Mouse (Mus musculus): ENCODE measurements at regions not wholly inside any gene's neighbourhood (a gene's known extent, or its start where the extent isn't known, plus 50 kb on each side); places are given as distances from the start of the nearest gene placed in this dataset.

DNA sequence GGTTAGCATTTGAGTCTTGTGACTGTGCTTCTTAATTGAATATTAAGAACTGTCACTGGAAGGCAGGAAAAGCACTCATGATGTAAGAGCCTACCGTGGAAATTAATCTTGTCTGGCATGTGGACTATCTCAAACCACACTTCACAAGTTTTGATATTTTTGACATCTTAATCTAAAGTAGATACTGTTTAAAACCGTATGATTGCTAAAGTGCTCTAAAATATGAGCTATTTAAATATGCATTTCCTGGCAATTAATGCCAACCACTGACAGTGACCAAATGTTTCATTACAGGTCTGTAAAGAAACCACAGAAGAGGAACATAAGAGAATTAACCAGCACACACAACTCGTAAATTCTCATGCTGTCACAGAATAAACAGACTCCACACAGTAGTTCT is 576.0 kb downstream of the Efna5 start:
- Histone ChIP-seq H3K36me3 (no peaks in the 10 kb centered on the region), H3K27me3 (no peaks in the 10 kb centered on the region), H3K9me3 (no peaks in the 10 kb centered on the region), H3K4me3 (no peak overlapping the region), H3K4me1 (replicated peaks) (no peaks in the 10 kb centered on the region), H3K9ac (no peak overlapping the region), H3K27ac (no peak overlapping the region), H3K4me2 (no peak overlapping the region)
- ATAC-seq (ENCODE audit: low FRiP score) = no peak
- 74% methylated on average over 3 of the region's 3 CpGs for WGBS

DNA sequence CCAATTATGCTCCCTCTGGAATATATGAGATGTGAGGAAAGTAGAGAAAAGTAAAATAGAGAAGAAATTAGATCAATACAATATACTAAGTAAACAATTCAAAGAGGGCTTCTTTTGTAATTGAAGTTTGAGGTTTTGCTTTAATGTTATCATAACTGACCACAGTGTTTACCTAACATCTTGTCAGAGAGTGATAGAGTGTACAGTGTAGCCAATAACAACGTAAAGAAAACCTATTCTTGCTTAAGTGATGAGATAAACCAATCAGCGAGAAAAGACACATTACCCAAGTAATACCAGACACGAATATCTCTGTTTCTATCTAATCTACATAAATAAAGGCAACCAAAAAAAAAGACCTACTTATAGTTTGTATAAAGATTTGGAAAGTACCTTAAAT is 577.0 kb downstream of the Efna5 start:
- H3K27ac ChIP-seq = no peak overlapping the region
- ATAC-seq (ENCODE audit: low FRiP score) = no peak
- no peaks in the 10 kb centered on the region for H3K27me3 ChIP-seq
- no peak overlapping the region for H3K4me2 ChIP-seq
- H3K9me3 ChIP-seq = no peaks in the 10 kb centered on the region
- WGBS = 91% methylated on average over 3 of the region's 3 CpGs
- no peak overlapping the region for H3K9ac ChIP-seq
- no peaks in the 10 kb centered on the region for H3K36me3 ChIP-seq
- H3K4me1 ChIP-seq (replicated peaks) = no peaks in the 10 kb centered on the region
- H3K4me3 ChIP-seq = no peak overlapping the region

- Histone ChIP-seq H3K36me3 (no peaks in the 10 kb centered on the region), H3K4me3 (no peak overlapping the region), H3K27ac (no peak overlapping the region), H3K4me1 (replicated peaks) (no peaks in the 10 kb centered on the region), H3K9me3 (no peaks in the 10 kb centered on the region), H3K4me2 (no peak overlapping the region), H3K27me3 (no peaks in the 10 kb centered on the region), H3K9ac (no peak overlapping the region)
- no peak for ATAC-seq (ENCODE audit: low FRiP score)
- WGBS = 81% methylated on average over 9 of the region's 9 CpGs
These were observed 581.2 kb downstream of the Efna5 start for GRCm38 (mm10) chr17:62299875-62300274.

DNA sequence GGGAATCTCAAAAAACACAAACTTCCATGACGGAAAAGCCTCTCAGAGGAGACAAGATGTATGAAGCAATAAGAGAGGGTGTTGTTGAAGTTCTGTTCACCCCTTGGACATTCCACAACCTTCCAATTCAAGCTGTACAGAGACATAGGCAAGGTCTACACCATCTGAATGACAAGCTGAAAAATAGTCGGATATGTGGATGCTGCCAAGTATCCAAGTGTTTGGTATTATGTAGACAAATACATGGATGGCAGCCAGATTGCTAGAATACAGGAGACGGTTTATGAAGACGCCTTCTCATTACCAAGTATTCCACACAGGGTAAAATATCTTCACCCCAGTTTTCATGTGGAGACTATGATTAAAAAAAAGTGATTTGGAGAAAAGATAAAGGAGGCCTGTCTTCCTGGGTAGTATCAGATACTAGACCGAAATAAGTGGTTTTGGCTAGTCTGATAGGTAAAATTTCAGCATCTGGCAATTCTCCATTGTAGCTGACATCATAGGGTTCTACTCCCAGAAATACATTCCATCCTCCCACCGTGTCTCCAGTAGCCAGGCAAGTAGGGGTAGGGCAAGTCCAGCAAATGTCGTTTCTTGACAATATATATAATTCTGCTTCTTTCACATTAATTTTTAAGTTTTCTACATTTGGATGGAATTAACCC is 583.6 kb downstream of the Efna5 start:
- Histone ChIP-seq H3K36me3 (no peaks in the 10 kb centered on the region), H3K9ac (no peak overlapping the region), H3K4me2 (no peak overlapping the region), H3K4me3 (no peak overlapping the region), H3K9me3 (no peaks in the 10 kb centered on the region), H3K27me3 (no peaks in the 10 kb centered on the region), H3K27ac (no peak overlapping the region), H3K4me1 (replicated peaks) (no peaks in the 10 kb centered on the region)
- no peak for ATAC-seq (ENCODE audit: low FRiP score)
- 90% methylated on average over 7 of the region's 7 CpGs for WGBS

DNA sequence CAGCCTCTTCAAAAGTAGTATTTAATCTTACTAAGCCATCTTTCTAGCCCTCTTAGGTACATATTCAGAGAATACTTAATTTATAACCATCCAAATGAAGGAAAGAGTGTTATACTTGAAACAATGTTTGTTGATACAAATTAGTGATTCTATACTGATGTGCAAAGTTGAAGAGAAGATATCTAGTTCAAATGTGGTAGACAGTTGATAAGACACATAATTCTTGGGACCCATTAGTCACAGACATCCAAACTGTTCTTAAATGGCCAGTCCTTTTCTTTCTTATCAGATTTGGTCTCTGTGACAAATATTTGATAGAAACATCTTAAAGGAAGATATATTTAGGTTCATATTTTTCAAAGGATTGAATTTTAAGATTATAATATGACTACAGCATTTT is 585.7 kb downstream of the Efna5 start:
- ATAC-seq (ENCODE audit: low FRiP score) = no peak
- H3K27ac ChIP-seq = no peak overlapping the region
- no peaks in the 10 kb centered on the region for H3K4me1 ChIP-seq (replicated peaks)
- no peaks in the 10 kb centered on the region for H3K36me3 ChIP-seq
- H3K4me2 ChIP-seq = no peak overlapping the region
- no peak overlapping the region for H3K9ac ChIP-seq
- H3K4me3 ChIP-seq = no peak overlapping the region
- H3K27me3 ChIP-seq = no peaks in the 10 kb centered on the region
- no peaks in the 10 kb centered on the region for H3K9me3 ChIP-seq

GRCm38 (mm10) chr17:62292703-62293102 is 588.4 kb downstream of the Efna5 start:
- no peak for ATAC-seq (ENCODE audit: low FRiP score)
- Histone ChIP-seq H3K27me3 (no peaks in the 10 kb centered on the region), H3K4me1 (replicated peaks) (no peaks in the 10 kb centered on the region), H3K4me2 (no peak overlapping the region), H3K36me3 (no peaks in the 10 kb centered on the region), H3K9me3 (no peaks in the 10 kb centered on the region), H3K9ac (no peak overlapping the region), H3K4me3 (no peak overlapping the region), H3K27ac (no peak overlapping the region)
- 78% methylated on average over 5 of the region's 5 CpGs for WGBS

DNA sequence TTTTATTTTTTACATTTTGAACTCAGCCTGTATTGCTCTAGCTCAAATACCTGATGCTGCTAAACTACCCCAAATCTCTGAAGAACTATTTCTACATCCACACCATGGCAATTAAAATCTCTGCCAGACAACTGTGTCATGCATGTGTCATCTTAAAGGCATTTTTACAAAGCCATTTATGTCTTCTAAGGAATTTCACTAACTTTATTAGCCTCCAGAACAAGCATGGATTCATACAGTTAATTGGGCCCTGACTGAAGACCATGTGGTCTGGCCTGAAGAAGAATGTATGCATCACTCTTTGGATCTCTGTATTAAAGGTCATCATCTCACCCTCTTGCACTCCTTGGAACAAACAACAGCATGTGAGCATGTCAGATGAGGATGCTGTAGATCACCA is 593.5 kb downstream of the Efna5 start:
- Histone ChIP-seq H3K36me3 (no peaks in the 10 kb centered on the region), H3K27ac (no peak overlapping the region), H3K4me2 (no peak overlapping the region), H3K4me3 (no peak overlapping the region), H3K4me1 (replicated peaks) (no peaks in the 10 kb centered on the region), H3K27me3 (no peaks in the 10 kb centered on the region), H3K9me3 (no peaks in the 10 kb centered on the region), H3K9ac (no peak overlapping the region)
- ATAC-seq (ENCODE audit: low FRiP score) = no peak

DNA sequence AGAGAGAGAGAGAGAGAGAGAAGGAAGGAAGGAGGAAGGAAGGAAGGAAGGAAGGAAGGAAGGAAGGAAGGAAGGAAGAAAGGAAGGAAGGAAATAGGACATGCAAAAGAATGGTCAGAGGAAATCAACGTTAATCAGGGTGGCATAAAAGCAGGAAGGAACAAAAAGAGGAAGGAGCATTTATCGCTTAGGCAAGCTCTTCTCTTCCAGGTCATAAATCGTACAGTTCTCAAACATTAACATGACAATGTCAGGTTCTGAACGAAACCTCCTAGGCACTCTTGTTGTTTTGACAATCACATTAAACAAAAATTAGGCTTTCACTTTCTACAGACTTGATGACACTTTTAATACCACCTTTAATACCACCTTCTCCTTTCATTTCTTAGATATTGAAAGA is 594.0 kb downstream of the Efna5 start:
- H3K4me2 ChIP-seq = no peak overlapping the region
- no peak overlapping the region for H3K9ac ChIP-seq
- no peaks in the 10 kb centered on the region for H3K9me3 ChIP-seq
- WGBS = 78% methylated on average over 4 of the region's 4 CpGs
- H3K27me3 ChIP-seq = no peaks in the 10 kb centered on the region
- H3K27ac ChIP-seq = no peak overlapping the region
- H3K4me3 ChIP-seq = no peak overlapping the region
- no peaks in the 10 kb centered on the region for H3K4me1 ChIP-seq (replicated peaks)
- ATAC-seq (ENCODE audit: low FRiP score) = no peak
- H3K36me3 ChIP-seq = no peaks in the 10 kb centered on the region

DNA sequence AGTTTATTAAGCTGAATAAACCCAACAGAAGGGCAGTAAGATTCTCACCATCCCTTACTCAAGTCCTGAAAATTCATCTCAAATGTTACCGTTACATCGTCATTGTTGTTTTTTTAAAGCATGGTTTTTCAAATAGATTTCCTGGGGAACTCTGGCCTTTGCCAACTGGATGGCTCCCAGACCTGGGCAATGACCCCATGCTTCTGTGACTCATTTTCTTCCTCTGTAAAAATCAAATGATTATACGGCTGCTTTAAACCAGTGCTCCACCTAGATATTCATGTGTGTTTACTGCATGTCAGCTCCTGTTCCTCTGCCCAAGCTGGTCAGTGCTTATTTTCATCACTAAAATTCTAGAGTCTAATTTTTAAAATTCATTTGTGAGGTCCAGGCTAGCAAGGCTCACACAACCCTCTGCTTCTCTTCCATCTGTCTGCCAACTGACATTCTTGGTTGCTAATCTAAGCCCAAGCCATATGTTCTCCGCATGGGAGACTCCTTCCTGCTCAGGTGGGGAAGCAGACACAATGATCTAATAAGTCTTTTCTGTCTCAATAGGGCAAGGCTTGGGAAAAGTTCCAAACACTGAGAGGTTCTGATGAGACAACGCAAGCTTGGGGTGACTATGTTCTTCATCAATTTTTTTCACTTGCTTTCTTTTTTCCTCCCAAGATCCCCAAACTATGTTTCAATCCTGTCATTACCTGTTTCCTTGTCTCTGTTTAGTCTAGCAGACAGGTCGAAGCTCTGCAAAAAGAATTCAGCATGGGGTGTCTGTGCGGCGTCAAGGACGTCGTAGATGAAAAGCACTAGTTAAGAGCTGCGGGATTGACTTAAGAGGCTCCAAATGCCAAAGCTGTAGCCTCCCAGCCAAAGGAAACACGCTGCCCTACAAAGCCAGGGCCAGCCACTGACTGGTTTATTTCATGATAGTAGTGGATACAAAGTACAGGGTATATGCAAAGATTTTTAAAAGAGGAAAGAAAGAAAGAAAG is 594.7 kb downstream of the Efna5 start:
- Histone ChIP-seq H3K27ac (no peak overlapping the region), H3K9ac (no peak overlapping the region), H3K4me1 (replicated peaks) (no peaks in the 10 kb centered on the region), H3K9me3 (no peaks in the 10 kb centered on the region), H3K4me2 (no peak overlapping the region), H3K36me3 (no peaks in the 10 kb centered on the region), H3K4me3 (no peak overlapping the region), H3K27me3 (no peaks in the 10 kb centered on the region)
- 87% methylated on average over 12 of the region's 12 CpGs for WGBS
- no peak for ATAC-seq (ENCODE audit: low FRiP score)

DNA sequence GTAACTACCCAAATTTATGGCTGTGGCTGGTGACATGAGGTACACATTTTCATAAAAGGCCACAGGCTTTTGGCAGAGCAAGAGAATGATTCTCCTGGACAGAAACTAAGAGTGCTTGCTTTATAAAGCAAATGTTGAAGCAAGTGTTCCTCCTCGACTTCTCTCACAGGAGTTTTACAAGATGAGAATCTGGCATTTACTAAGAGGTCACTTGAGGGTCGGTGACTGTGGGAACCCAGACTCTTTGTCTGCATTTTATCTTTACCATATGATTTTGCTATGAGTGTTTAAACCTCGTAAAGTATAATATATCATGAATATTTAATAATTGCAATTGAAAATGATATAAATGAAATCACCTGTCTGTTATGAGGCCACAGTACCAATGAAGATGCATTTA is 600.9 kb downstream of the Efna5 start:
- Histone ChIP-seq H3K4me3 (no peak overlapping the region), H3K4me1 (replicated peaks) (no peaks in the 10 kb centered on the region), H3K4me2 (no peak overlapping the region), H3K27ac (no peak overlapping the region), H3K36me3 (no peaks in the 10 kb centered on the region), H3K9me3 (no peaks in the 10 kb centered on the region), H3K9ac (no peak overlapping the region), H3K27me3 (no peaks in the 10 kb centered on the region)
- 72% methylated on average over 3 of the region's 3 CpGs for WGBS
- ATAC-seq (ENCODE audit: low FRiP score) = no peak

GRCm38 (mm10) chr17:62271399-62271798 is 609.7 kb downstream of the Efna5 start:
- Histone ChIP-seq H3K4me2 (no peak overlapping the region), H3K36me3 (no peaks in the 10 kb centered on the region), H3K9me3 (no peaks in the 10 kb centered on the region), H3K27me3 (no peaks in the 10 kb centered on the region), H3K9ac (no peak overlapping the region), H3K4me1 (replicated peaks) (no peaks in the 10 kb centered on the region), H3K27ac (no peak overlapping the region), H3K4me3 (no peak overlapping the region)
- 77% methylated on average over 7 of the region's 7 CpGs for WGBS
- no peak for ATAC-seq (ENCODE audit: low FRiP score)

- H3K36me3 ChIP-seq = no peaks in the 10 kb centered on the region
- no peak overlapping the region for H3K27ac ChIP-seq
- no peaks in the 10 kb centered on the region for H3K9me3 ChIP-seq
- H3K9ac ChIP-seq = no peak overlapping the region
- no peaks in the 10 kb centered on the region for H3K4me1 ChIP-seq (replicated peaks)
- H3K4me3 ChIP-seq = no peak overlapping the region
- H3K4me2 ChIP-seq = no peak overlapping the region
- ATAC-seq (ENCODE audit: low FRiP score) = no peak
- no peaks in the 10 kb centered on the region for H3K27me3 ChIP-seq
- 97% methylated on average over 4 of the region's 4 CpGs for WGBS
These were observed 611.8 kb downstream of the Efna5 start for GRCm38 (mm10) chr17:62269279-62269678.

GRCm38 (mm10) chr17:62253448-62253847 is 627.7 kb downstream of the Efna5 start:
- no peaks in the 10 kb centered on the region for H3K4me1 ChIP-seq (replicated peaks)
- H3K9me3 ChIP-seq = no peaks in the 10 kb centered on the region
- H3K9ac ChIP-seq = no peak overlapping the region
- ATAC-seq (ENCODE audit: low FRiP score) = no peak
- H3K27ac ChIP-seq = no peak overlapping the region
- no peaks in the 10 kb centered on the region for H3K27me3 ChIP-seq
- no peak overlapping the region for H3K4me3 ChIP-seq
- 61% methylated on average over 3 of the region's 3 CpGs for WGBS
- H3K4me2 ChIP-seq = no peak overlapping the region
- no peaks in the 10 kb centered on the region for H3K36me3 ChIP-seq
